Mouse (Mus musculus) embryonic facial prominence, embryonic 10.5 days (tissue): ENCODE results near the gene Yjefn3. TPM values are rescaled to one million over a fixed set of nuclear protein-coding genes. Genes with fewer than 3 reads are reported as not detected.
"Not testable (repeated sequence)": the region's sequence is repeated elsewhere in the genome, so short reads cannot be mapped to it uniquely, and the experiment has no call there.

Experiments
- DNase-seq: peaks from one replicate; pipeline ENCODE4 v3.0.0-alpha.2; 2017; ENCODE audit warnings: low spot score
- H3K27ac ChIP-seq: fragments of 300-500 bp; sonication (generic); replicated peaks from 2 replicates; pipeline ENCODE4 v1.5.1; 2016; ENCODE audit warnings: mild to moderate bottlenecking
- H3K27me3 ChIP-seq: fragments of 300-500 bp; sonication (generic); replicated peaks from 2 replicates; pipeline ENCODE4 v1.6.1; 2016; ENCODE audit warnings: low read depth, mild to moderate bottlenecking; ENCODE audit not compliant: poor library complexity, severe bottlenecking
- H3K36me3 ChIP-seq: fragments of 300-500 bp; sonication (generic); replicated peaks from 2 replicates; pipeline ENCODE4 v1.6.1; 2016; ENCODE audit warnings: mild to moderate bottlenecking, moderate library complexity
- H3K4me1 ChIP-seq: fragments of 300-500 bp; sonication (generic); 2 replicates; pipeline ENCODE4 v1.6.1; 2016
- H3K4me3 ChIP-seq: fragments of 300-500 bp; sonication (generic); 2 replicates; pipeline ENCODE4 v1.5.1; 2016; ENCODE audit warnings: mild to moderate bottlenecking, moderate library complexity
- H3K9me3 ChIP-seq: fragments of 300-500 bp; sonication (generic); 2 replicates; pipeline ENCODE4 v1.6.1; 2016; ENCODE audit warnings: mild to moderate bottlenecking
- WGBS: fragments of 180-500 bp; shearing (Covaris S2); methylation state at CpG from one replicate; pipeline ENCODE4 v1.1.7; 2016; 5-methylcytosine and 5-hydroxymethylcytosine counted together
- polyA plus RNA-seq: library from polyadenylated mRNA; unstranded; fragments of >200 nt; fragmentation: Nextera tagmentation; extraction: Ambion mirVana; gene quantifications from 2 replicates; pipeline ENCODE4 v1.2.1, GENCODE M21; 2016

The Yjefn3 gene
- 4.2 and 4.3 TPM in 2 replicates for polyA plus RNA-seq

GRCm38 (mm10) chr8:69902163-69903062 lies at the start of gene Yjefn3, which contains the start of the genes Tssk6 and Ndufa13:
Gene Yjefn3, minus strand, starts transcription at chr8:69902712.
Gene Tssk6, plus strand, starts transcription at chr8:69902184.
Gene Ndufa13, minus strand, starts transcription at chr8:69902558.
- H3K4me1 ChIP-seq, result peaks cover 48% of the 10 kb centered on the region
- H3K9me3 ChIP-seq, result no peaks in the 10 kb centered on the region
- no peaks in the 10 kb centered on the region for H3K27me3 ChIP-seq
- peaks cover 29% of the 10 kb centered on the region for H3K36me3 ChIP-seq
- 6% methylated on average over 89 of the region's 89 CpGs for WGBS
- DNase-seq, result no peak
- H3K27ac ChIP-seq, result peak within 1 kb of the TSS; percentile 96
- H3K4me3 ChIP-seq, result peak within 1 kb of the TSS; percentile 72

- H3K27ac ChIP-seq, result no peak overlapping the region
- WGBS, result 89% methylated on average over 2 of the region's 2 CpGs
- no peak overlapping the region for H3K4me3 ChIP-seq
- peaks cover 59% of the 10 kb centered on the region for H3K36me3 ChIP-seq
- H3K27me3 ChIP-seq, result no peaks in the 10 kb centered on the region
- H3K4me1 ChIP-seq, result peaks cover 5% of the 10 kb centered on the region; the same call in 1 of the 2 replicates
- no peaks in the 10 kb centered on the region for H3K9me3 ChIP-seq
- DNase-seq, result no peak
Measured at GRCm38 (mm10) chr8:69950300-69950699, 47.8 kb upstream of the Yjefn3 start.

GRCm38 (mm10) chr8:69942495-69942894 lies 40.0 kb upstream of the Yjefn3 start:
- not testable (repeated sequence) for H3K27ac ChIP-seq
- peaks cover 56% of the 10 kb centered on the region for H3K36me3 ChIP-seq
- 91% methylated on average over 3 of the region's 3 CpGs for WGBS

GRCm38 (mm10) chr8:69940386-69940785 lies 37.9 kb upstream of the Yjefn3 start:
- Histone ChIP-seq H3K27ac (0 out of 2 replicates have a peak overlapping the region, but pooled peaks have one; percentile 59), H3K4me1 (peaks cover 59% of the 10 kb centered on the region), H3K9me3 (no peaks in the 10 kb centered on the region), H3K27me3 (no peaks in the 10 kb centered on the region), H3K4me3 (no peak overlapping the region), H3K36me3 (peaks cover 48% of the 10 kb centered on the region)
- DNase-seq, result no peak
- 87% methylated on average over 2 of the region's 2 CpGs for WGBS

More at GRCm38 (mm10) chr8:69942495-69942894, 40.0 kb upstream of the Yjefn3 start:
- not testable (repeated sequence) for H3K9me3 ChIP-seq, H3K4me3 ChIP-seq, DNase-seq, H3K27me3 ChIP-seq
- peaks cover 39% of the 10 kb centered on the region for H3K4me1 ChIP-seq

GRCm38 (mm10) chr8:69939633-69940032 lies 37.1 kb upstream of the Yjefn3 start:
- Histone ChIP-seq H3K9me3 (no peaks in the 10 kb centered on the region), H3K4me3 (peak overlapping the region; percentile 24; the same call in 1 of the 2 replicates), H3K36me3 (peaks cover 55% of the 10 kb centered on the region), H3K4me1 (peaks cover 59% of the 10 kb centered on the region), H3K27me3 (no peaks in the 10 kb centered on the region), H3K27ac (peak overlapping the region; percentile 59; the same call in 1 of the 2 replicates)
- DNase-seq, result peak; percentile 78
- WGBS, result 34% methylated on average over 3 of the region's 3 CpGs

GRCm38 (mm10) chr8:69938245-69938982 lies 35.9 kb upstream of the Yjefn3 start:
- 87% methylated on average over 6 of the region's 6 CpGs for WGBS
- Histone ChIP-seq H3K36me3 (peaks cover 60% of the 10 kb centered on the region), H3K4me1 (peaks cover 54% of the 10 kb centered on the region), H3K9me3 (no peaks in the 10 kb centered on the region), H3K4me3 (no peak overlapping the region), H3K27me3 (no peaks in the 10 kb centered on the region), H3K27ac (peak overlapping the region; percentile 30; the same call in 1 of the 2 replicates)
- no peak for DNase-seq

- no peak for DNase-seq
- Histone ChIP-seq H3K36me3 (peaks cover 64% of the 10 kb centered on the region), H3K27ac (peak overlapping the region; percentile 45; the same call in 1 of the 2 replicates), H3K27me3 (no peaks in the 10 kb centered on the region), H3K4me1 (peaks cover 53% of the 10 kb centered on the region), H3K9me3 (no peaks in the 10 kb centered on the region), H3K4me3 (no peak overlapping the region)
- 88% methylated on average over 3 of the region's 3 CpGs for WGBS
Measured at GRCm38 (mm10) chr8:69937466-69937865, 35.0 kb upstream of the Yjefn3 start.

GRCm38 (mm10) chr8:69936050-69936794 lies 33.7 kb upstream of the Yjefn3 start:
- no peaks in the 10 kb centered on the region for H3K27me3 ChIP-seq
- 74% methylated on average over 7 of the region's 7 CpGs for WGBS
- peaks cover 75% of the 10 kb centered on the region for H3K36me3 ChIP-seq
- peaks cover 53% of the 10 kb centered on the region for H3K4me1 ChIP-seq
- peak; percentile 56 for DNase-seq
- H3K9me3 ChIP-seq, result no peaks in the 10 kb centered on the region
- no peak overlapping the region for H3K4me3 ChIP-seq
- H3K27ac ChIP-seq, result peak overlapping the region; percentile 45

- DNase-seq, result no peak
- WGBS, result 95% methylated on average over 3 of the region's 3 CpGs
- Histone ChIP-seq H3K27ac (0 out of 2 replicates have a peak overlapping the region, but pooled peaks have one; percentile 14), H3K27me3 (no peaks in the 10 kb centered on the region), H3K4me1 (peaks cover 45% of the 10 kb centered on the region), H3K9me3 (no peaks in the 10 kb centered on the region), H3K36me3 (peaks cover 80% of the 10 kb centered on the region), H3K4me3 (no peak overlapping the region)
Measured at GRCm38 (mm10) chr8:69935431-69935830, 32.9 kb upstream of the Yjefn3 start.

- no peaks in the 10 kb centered on the region for H3K9me3 ChIP-seq
- no peak for DNase-seq
- 90% methylated on average over 5 of the region's 5 CpGs for whole genome bisulfite sequencing
- H3K4me1 ChIP-seq, result peaks cover 37% of the 10 kb centered on the region
- no peak overlapping the region for H3K27ac ChIP-seq
- H3K36me3 ChIP-seq, result peaks cover 76% of the 10 kb centered on the region
- no peak overlapping the region for H3K4me3 ChIP-seq
- no peaks in the 10 kb centered on the region for H3K27me3 ChIP-seq
Measured at GRCm38 (mm10) chr8:69934582-69934981, 32.1 kb upstream of the Yjefn3 start.

GRCm38 (mm10) chr8:69933811-69934210 lies 31.3 kb upstream of the Yjefn3 start:
- H3K27ac ChIP-seq, result no peak overlapping the region
- 78% methylated on average over 2 of the region's 2 CpGs for WGBS
- peaks cover 29% of the 10 kb centered on the region for H3K4me1 ChIP-seq
- H3K4me3 ChIP-seq, result no peak overlapping the region
- DNase-seq, result no peak
- H3K9me3 ChIP-seq, result no peaks in the 10 kb centered on the region
- H3K27me3 ChIP-seq, result no peaks in the 10 kb centered on the region
- H3K36me3 ChIP-seq, result peaks cover 76% of the 10 kb centered on the region

- Histone ChIP-seq H3K9me3 (no peaks in the 10 kb centered on the region), H3K4me3 (no peak overlapping the region), H3K36me3 (peaks cover 74% of the 10 kb centered on the region), H3K27ac (no peak overlapping the region), H3K4me1 (peaks cover under 1% of the 10 kb centered on the region), H3K27me3 (no peaks in the 10 kb centered on the region)
- DNase-seq, result no peak
Measured at GRCm38 (mm10) chr8:69926901-69927300, 24.4 kb upstream of the Yjefn3 start.
